Mouse (Mus musculus) heart, adult 2 months (tissue): Measurements from ENCODE around the gene Pacs1.
A peak's percentile ranks its signal among the peaks of the same experiment; 100 is the strongest.

Experiments used
- CTCF ChIP-seq: fragments of 200-600 bp; IDR thresholded peaks from 2 replicates; pipeline ENCODE4 v1.8.1; 2022; ENCODE audit warnings: antibody characterized with exemption, mild to moderate bottlenecking, moderate library complexity
- EP300 ChIP-seq: fragments of 200-500 bp; IDR thresholded peaks from 2 replicates; pipeline ENCODE4 v1.6.1; 2011; ENCODE audit warnings: low read depth, low read length, control low read depth; ENCODE audit not compliant: insufficient read depth
- POLR2A ChIP-seq: fragments of 200-500 bp; IDR thresholded peaks from 2 replicates; pipeline ENCODE4 v1.6.1; 2011; ENCODE audit warnings: mild to moderate bottlenecking, low read depth, low read length, control low read depth; ENCODE audit not compliant: insufficient read depth

DNA sequence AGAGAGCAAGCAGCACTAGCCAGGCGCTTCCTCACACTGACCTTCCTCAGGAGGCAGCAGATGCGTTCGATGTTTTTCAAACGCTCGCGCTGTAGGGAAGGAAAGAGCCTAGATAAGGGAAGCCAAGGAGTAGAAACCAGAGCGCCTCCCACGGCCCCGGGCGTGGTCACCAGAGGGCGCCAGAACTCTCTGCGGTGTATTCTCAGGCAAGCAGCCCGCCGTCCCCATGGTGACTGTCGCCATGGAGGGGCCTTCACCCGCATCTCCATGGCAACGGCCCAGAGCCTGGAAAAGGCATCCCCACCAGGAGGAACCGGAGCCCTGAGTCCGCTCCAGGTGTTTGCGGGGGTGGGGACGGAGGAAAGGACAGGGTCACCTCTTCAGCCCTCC, 178.7 kb downstream of the Pacs1 start:
- 0 out of 2 replicates have a peak, but pooled peaks have one; percentile 38 for TF ChIP-seq POLR2A
- TF ChIP-seq CTCF, result peak; percentile 94
- 0 out of 2 replicates have a peak, but pooled peaks have one; percentile 30 for TF ChIP-seq EP300
